Mouse (Mus musculus) adrenal gland, adult 18-20 months (tissue): ENCODE measurements around the gene Itgal. TPM values are rescaled to one million over a fixed set of nuclear protein-coding genes. Genes with fewer than 3 reads are reported as not detected.
"Not testable (repeated sequence)": the region's sequence is repeated elsewhere in the genome, so short reads cannot be mapped to it uniquely, and the experiment has no call there.

Experiments used
- DNase-seq, 2 experiments: peaks; one replicate each; pipeline ENCODE4 v3.0.0; 2021 to 2022; ENCODE audit warnings: low spot score in 2 of 2
- long read RNA-seq, 2 experiments: library from polyadenylated mRNA; stranded (forward); transcript quantifications; one replicate each; pipeline ENCODE4 v2.0.0; 2021
- total RNA-seq, 2 experiments: library from RNA; stranded (reverse); gene quantifications; 1 replicate in 1 of 2; 2 replicates in 1 of 2; pipeline ENCODE4 v1.2.3; 2021

Gene Itgal
- total RNA-seq: 1 to 10 TPM; 1.7 to 4.0 TPM
- long read RNA-seq, experiment 1, full-length matches to known transcripts: 1 of 1 reads
- long read RNA-seq, experiment 1, partial matches to known transcripts: 0 of 1 reads
- long read RNA-seq, experiment 1, other reads (novel, unspliced or antisense): 0 of 1 reads
- long read RNA-seq, experiment 2, partial matches to known transcripts: 0 of 1 reads
- long read RNA-seq, experiment 2, other reads (novel, unspliced or antisense): 1 of 1 reads

- no peak for DNase-seq
Observed at GRCm38 (mm10) chr7:127296098-127296497, at the start of gene Itgal. Gene Itgal (plus strand): TSS chr7:127296260.

- DNase-seq: not testable (repeated sequence)
Observed at GRCm38 (mm10) chr7:127250511-127250910, 45.5 kb upstream of the Itgal start.

GRCm38 (mm10) chr7:127252414-127252813 is 43.6 kb upstream of the Itgal start:
- no peak for DNase-seq

- no peak for DNase-seq
Observed at GRCm38 (mm10) chr7:127253341-127253740, 42.7 kb upstream of the Itgal start.

GRCm38 (mm10) chr7:127253821-127254769 is 42.0 kb upstream of the Itgal start:
- DNase-seq: peak; percentile 93

GRCm38 (mm10) chr7:127255008-127255407 is 41.1 kb upstream of the Itgal start:
- DNase-seq: no peak

GRCm38 (mm10) chr7:127255965-127256364 is 40.1 kb upstream of the Itgal start:
- DNase-seq: no peak

- DNase-seq: no peak
Observed at GRCm38 (mm10) chr7:127256518-127256917, 39.5 kb upstream of the Itgal start.

- no peak for DNase-seq
Observed at GRCm38 (mm10) chr7:127259186-127259905, 36.7 kb upstream of the Itgal start.

GRCm38 (mm10) chr7:127260309-127261111 is 35.5 kb upstream of the Itgal start, which contains the start of gene Dctpp1:
Gene Dctpp1 (minus strand): TSS chr7:127260709.
- peak; percentile 88 to 90 for DNase-seq

GRCm38 (mm10) chr7:127262218-127262961 is 33.7 kb upstream of the Itgal start:
- DNase-seq: no peak

GRCm38 (mm10) chr7:127263526-127263925 is 32.5 kb upstream of the Itgal start:
- DNase-seq: no peak

- DNase-seq: no peak
Observed at GRCm38 (mm10) chr7:127270256-127270655, 25.8 kb upstream of the Itgal start.

GRCm38 (mm10) chr7:127270666-127271065 is 25.4 kb upstream of the Itgal start:
- no peak for DNase-seq

GRCm38 (mm10) chr7:127271093-127271492 is 25.0 kb upstream of the Itgal start:
- DNase-seq: no peak

GRCm38 (mm10) chr7:127272566-127272965 is 23.5 kb upstream of the Itgal start:
- DNase-seq: no peak

GRCm38 (mm10) chr7:127273118-127273923 is 22.7 kb upstream of the Itgal start:
- no peak for DNase-seq

GRCm38 (mm10) chr7:127273925-127274789 is 21.9 kb upstream of the Itgal start, which contains the start of gene Sephs2:
Gene Sephs2 (minus strand): TSS chr7:127274055.
- peak; percentile 93 to 97 for DNase-seq
